ENCODE assay signal across 13 mouse cellular contexts in the genomic region with DNA sequence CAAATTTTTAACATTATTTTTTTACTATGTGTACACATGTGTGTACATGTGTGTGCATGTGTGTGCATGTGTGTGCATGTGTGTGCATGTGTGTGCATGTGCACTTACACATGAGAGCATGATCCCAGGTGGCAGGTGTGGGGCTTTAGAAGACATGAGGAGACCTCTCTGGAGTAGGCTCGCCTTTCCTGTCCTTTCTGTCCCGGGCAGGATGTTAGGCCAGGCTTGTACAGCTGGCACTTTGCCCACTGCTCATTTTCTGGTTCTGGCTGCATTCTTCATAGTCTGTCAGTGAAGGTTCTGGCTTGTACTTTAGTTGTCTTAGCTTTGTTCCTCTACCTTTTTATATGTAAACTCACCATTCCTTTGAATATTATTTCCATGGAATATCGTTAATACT.
DNase-seq lines count a peak whose midpoint lies in the region; ATAC-seq and TF ChIP-seq lines count a peak whose summit lies in the region.
"Had no signal": no experiment of that assay in that cellular context is flagged by ENCODE, and none has a peak within 500 bp of the region (broad histone marks: within the 10 kb centered on the region; RNA-seq: fewer than 3 reads in every experiment).

No protein-coding gene starts in this region.

- H3K4me2 ChIP-seq in kidney, postnatal 0 days (ENCODE audit: low read length): no peak overlapping the region
- H3K4me2 ChIP-seq: liver, embryonic 15.5 days had no signal

- peak; percentile 22 for DNase-seq in gastrocnemius, postnatal 10 days
- no peak for DNase-seq in gastrocnemius, adult 18-20 months (ENCODE audit: low spot score)
- DNase-seq in lung, postnatal 10 days: peak; percentile 34
- DNase-seq in lung, postnatal 25 days (ENCODE audit: low spot score): no peak
- DNase-seq in brain, embryonic 14.5 days (ENCODE audit: low read depth): peak; percentile 44
- DNase-seq in kidney, postnatal 0 days (ENCODE audit: low spot score): peak; percentile 43
- no peak for DNase-seq in spleen, adult 12 weeks (ENCODE audit: low spot score)
- no peak for DNase-seq in layer of hippocampus, postnatal 14 days (ENCODE audit: low spot score in 2 of 2)
- DNase-seq: gastrocnemius, postnatal 36 days; layer of hippocampus, postnatal 36 days had no signal

- H3K4me1 ChIP-seq in kidney, postnatal 0 days (replicated peaks; ENCODE audit: insufficient read depth, low read length): no peaks in the 10 kb centered on the region
- H3K4me1 ChIP-seq: liver, embryonic 15.5 days had no signal

- TF ChIP-seq CTCF in brain, embryonic 14.5 days (IDR thresholded peaks at IDR 0.05; ENCODE audit: borderline replicate concordance, extremely low read depth, insufficient read depth, insufficient read length): no peak
- TF ChIP-seq CTCF in kidney, postnatal 0 days (IDR thresholded peaks at IDR 0.05; ENCODE audit: low read depth): no peak

- no peak overlapping the region for H3K27ac ChIP-seq in kidney, postnatal 0 days
- H3K27ac ChIP-seq: liver, embryonic 15.5 days had no signal

- no peak overlapping the region for H3K9ac ChIP-seq in kidney, postnatal 0 days (ENCODE audit: low read depth, low read length)
- H3K9ac ChIP-seq: liver, embryonic 15.5 days had no signal

- peaks cover 5% of the 10 kb centered on the region; the same call in 1 of the 2 replicates for H3K36me3 ChIP-seq in kidney, postnatal 0 days (ENCODE audit: insufficient read depth, low read length)
- H3K36me3 ChIP-seq: liver, embryonic 15.5 days had no signal

- ATAC-seq in kidney, postnatal 0 days (replicated peaks; ENCODE audit: low FRiP score, low read depth): no peak
- ATAC-seq: midbrain, embryonic 16.5 days; Patski had no signal

- WGBS in kidney, postnatal 0 days: 42% methylated on average over 3 of the region's 3 CpGs

- no peak overlapping the region for H3K4me3 ChIP-seq in kidney, postnatal 0 days (replicated peaks; ENCODE audit: low read depth, low read length)
- H3K4me3 ChIP-seq: liver, embryonic 15.5 days had no signal

- no peaks in the 10 kb centered on the region for H3K27me3 ChIP-seq in kidney, postnatal 0 days (ENCODE audit: insufficient read depth, low read length)
- H3K27me3 ChIP-seq: liver, embryonic 15.5 days; Patski had no signal

- TF ChIP-seq POLR2A in brain, embryonic 14.5 days (IDR thresholded peaks at IDR 0.05; ENCODE audit: borderline replicate concordance, extremely low read depth, insufficient read depth, insufficient read length, poor library complexity, severe bottlenecking): no peak

- H3K9me3 ChIP-seq in kidney, postnatal 0 days (replicated peaks; ENCODE audit: low read length): no peaks in the 10 kb centered on the region
- H3K9me3 ChIP-seq: liver, embryonic 15.5 days had no signal

Comparison
In these comparisons a context has a peak if more than half of its experiments do, and no peak if none do; other contexts are left out.
1. DNase-seq: peak in gastrocnemius, postnatal 10 days (single experiment), lung, postnatal 10 days (single experiment), brain, embryonic 14.5 days (single experiment) and kidney, postnatal 0 days (single experiment); none in gastrocnemius, adult 18-20 months (single experiment), lung, postnatal 25 days (single experiment), spleen, adult 12 weeks (single experiment) and layer of hippocampus, postnatal 14 days (0 of 2).